Mouse (Mus musculus) heart, postnatal 0 days (tissue): Measurements from ENCODE around the gene Hist4h4.

ENCODE experiments used
- CTCF ChIP-seq: IDR thresholded peaks from 2 replicates; pipeline ENCODE4 v1.5.1; 2016; ENCODE audit warnings: antibody characterized with exemption, control low read depth, low read depth
- EP300 ChIP-seq: IDR thresholded peaks from 2 replicates; pipeline ENCODE4 v1.6.1; 2016; ENCODE audit warnings: antibody characterized with exemption, low read depth

DNA sequence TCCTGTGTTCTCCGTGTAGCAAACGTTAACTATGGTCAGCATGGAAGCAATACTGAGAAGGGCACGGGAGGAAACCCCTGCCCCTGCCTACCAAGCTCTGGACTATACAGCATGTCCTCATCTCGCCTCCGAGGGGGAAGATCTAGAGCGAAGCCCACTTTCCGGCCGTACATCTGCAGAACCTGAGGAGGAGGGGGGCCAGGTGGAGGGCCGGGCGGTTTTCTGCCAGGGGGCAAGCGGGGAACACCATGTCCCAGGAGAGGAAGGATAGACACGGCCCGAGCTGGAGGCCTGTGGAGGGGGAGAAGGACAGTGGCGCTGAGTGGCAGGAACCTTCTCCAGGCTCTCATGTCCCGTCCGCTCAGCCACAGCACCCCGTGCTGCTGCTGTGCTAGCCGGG lies 16.9 kb upstream of the Hist4h4 start:
- TF ChIP-seq EP300 (no peak), CTCF (no peak)
